Mouse (Mus musculus) testis, adult 2 months (tissue): ENCODE measurements around the gene Rgs3.

ENCODE experiments used
- CTCF ChIP-seq: fragments of 200-500 bp; IDR thresholded peaks from 2 replicates; pipeline ENCODE4 v1.5.1; 2012; ENCODE audit warnings: low read depth, mild to moderate bottlenecking, inconsistent platforms, low read length, moderate library complexity; ENCODE audit not compliant: control insufficient read depth, insufficient read depth, insufficient replicate concordance
- POLR2A ChIP-seq: fragments of 200-500 bp; IDR thresholded peaks from 2 replicates; pipeline ENCODE4 v1.6.1; 2012; ENCODE audit warnings: low read depth, mild to moderate bottlenecking, inconsistent platforms, low read length, moderate library complexity; ENCODE audit not compliant: control insufficient read depth

GRCm38 (mm10) chr4:62527655-62528054 is 32.0 kb upstream of the Rgs3 start:
- TF ChIP-seq POLR2A (no peak), CTCF (no peak)
